Comparison of ENCODE assay signal across 7 mouse cellular contexts in genomic region chr6:147092136-147092535, GRCm38 (mm10). TPM values are rescaled to one million over a fixed set of nuclear protein-coding genes. Genes with fewer than 3 reads are reported as not detected.
DNase-seq lines count a peak whose midpoint lies in the region.

No protein-coding gene starts in this region.

- peaks cover 20% of the 10 kb centered on the region for H3K27me3 ChIP-seq in hindbrain, embryonic 10.5 days (ENCODE audit: insufficient read depth, poor library complexity, severe bottlenecking)

- DNase-seq in adrenal gland, adult 8-10 months = peak; percentile 20
- DNase-seq in cerebellum, postnatal 10 days = peak; percentile 88
- DNase-seq in frontal cortex, postnatal 10 days (ENCODE audit: low spot score in 2 of 2) = peak; percentile 29 to 42
- DNase-seq in hindbrain, embryonic 10.5 days (ENCODE audit: low spot score) = no peak
- peak; percentile 52 to 64 for DNase-seq in layer of hippocampus, postnatal 14 days (ENCODE audit: low spot score in 2 of 2)
- peak; percentile 38 for DNase-seq in lung, postnatal 36 days
- peak; percentile 47 for DNase-seq in right cerebral cortex, postnatal 25 days

- 1% methylated on average over 15 of the region's 15 CpGs for WGBS in hindbrain, embryonic 10.5 days

- H3K36me3 ChIP-seq in hindbrain, embryonic 10.5 days = peaks cover 18% of the 10 kb centered on the region

- peak overlapping the region; percentile 94 for H3K27ac ChIP-seq in hindbrain, embryonic 10.5 days

- H3K4me3 ChIP-seq in hindbrain, embryonic 10.5 days = peak overlapping the region; percentile 86

- no peaks in the 10 kb centered on the region for H3K9me3 ChIP-seq in hindbrain, embryonic 10.5 days

- H3K4me1 ChIP-seq in hindbrain, embryonic 10.5 days (replicated peaks) = peaks cover 52% of the 10 kb centered on the region

RNA-seq across cellular contexts. Expression of gene Klhl42, which starts 1.0 kb away (rescaled TPM):
- total RNA-seq in adrenal gland, adult 8-10 months (2022) = 10 to 100 TPM; 23.3 to 27.7 (median 24.8) TPM
- 6.5 and 7.1 TPM in 2 replicates for polyA plus RNA-seq in hindbrain, embryonic 10.5 days (2016; fragmentation: Nextera tagmentation; extraction: Ambion mirVana)
- 10 to 100 TPM; 21.9 to 23.8 TPM for total RNA-seq in layer of hippocampus, postnatal 14 days (2021)

RNA-seq across cellular contexts. Expression of gene Mansc4, which starts 5.3 kb away (rescaled TPM):
- total RNA-seq in adrenal gland, adult 8-10 months (2022) = under 1 TPM in 2 of 4 experiments, not detected in 2; 0.35 to 0.80 TPM
- 0.63 and 1.00 TPM in 2 replicates for polyA plus RNA-seq in hindbrain, embryonic 10.5 days (2016; fragmentation: Nextera tagmentation; extraction: Ambion mirVana)
- total RNA-seq in layer of hippocampus, postnatal 14 days (2021) = 1 to 10 TPM in 1 of 2 experiments, under 1 TPM in 1; 0.45 to 1.1 TPM

RNA-seq across cellular contexts. Expression of gene Mrps35, which starts 49.6 kb away (rescaled TPM):
- total RNA-seq in adrenal gland, adult 8-10 months (2022) = 10 to 100 TPM; 75.1 to 86.0 (median 81.8) TPM
- 104 and 106 TPM in 2 replicates for polyA plus RNA-seq in hindbrain, embryonic 10.5 days (2016; fragmentation: Nextera tagmentation; extraction: Ambion mirVana)
- 10 to 100 TPM; 35.9 to 42.5 TPM for total RNA-seq in layer of hippocampus, postnatal 14 days (2021)

RNA-seq across cellular contexts. Expression of gene Rep15, which starts 59.8 kb away (rescaled TPM):
- 1 to 10 TPM in 3 of 4 experiments, under 1 TPM in 1; 0.70 to 2.7 (median 1.2) TPM for total RNA-seq in adrenal gland, adult 8-10 months (2022)
- 0.50 and 0.97 TPM in 2 replicates for polyA plus RNA-seq in hindbrain, embryonic 10.5 days (2016; fragmentation: Nextera tagmentation; extraction: Ambion mirVana)
- 1 to 10 TPM; 2.3 to 2.6 TPM for total RNA-seq in layer of hippocampus, postnatal 14 days (2021)
